Mouse (Mus musculus) left cerebral cortex, postnatal 14 days (tissue): ENCODE data around the gene Ccdc158. TPM values are rescaled to one million over a fixed set of nuclear protein-coding genes. Genes with fewer than 3 reads are reported as not detected.

ENCODE experiments used
- DNase-seq, 2 experiments: peaks; one replicate each; pipeline ENCODE4 v3.0.0; 2021 to 2022; ENCODE audit warnings: low spot score in 2 of 2, mixed read lengths in 1 of 2
- intact Hi-C: fragments of 180-260 bp; cut with DNase I; formaldehyde crosslinking; loops from one replicate; pipeline ENCODE4 v1.15.1; 2025
- total RNA-seq, 2 experiments: library from RNA; stranded (reverse); gene quantifications; 2 replicates each; pipeline ENCODE4 v1.2.3; 2021

The Ccdc158 gene
- total RNA-seq, 2 experiments from 2014 or later: 0.21 to 0.55 TPM

DNA sequence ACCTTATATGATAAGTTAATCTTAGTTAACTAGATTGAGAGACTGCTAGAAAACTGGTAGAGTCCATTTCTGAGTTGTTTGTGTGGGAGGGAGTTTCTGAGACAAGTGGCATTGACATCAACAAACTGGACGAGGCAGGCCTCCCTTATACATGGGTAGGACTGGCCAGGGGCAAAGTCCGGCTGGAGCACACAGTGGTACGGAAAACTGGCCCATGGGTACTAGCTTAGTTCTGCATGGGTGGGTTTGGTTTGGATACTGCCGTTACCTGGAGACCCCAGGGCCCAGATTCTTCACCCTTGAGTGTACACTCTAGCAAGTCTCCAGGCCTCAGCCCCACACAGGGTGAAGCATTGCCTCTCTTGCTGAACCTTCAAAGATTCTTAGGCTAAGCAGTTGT lies 62.3 kb downstream of the Ccdc158 start:
- intact Hi-C loops: no loop called here
- no peak for DNase-seq

DNA sequence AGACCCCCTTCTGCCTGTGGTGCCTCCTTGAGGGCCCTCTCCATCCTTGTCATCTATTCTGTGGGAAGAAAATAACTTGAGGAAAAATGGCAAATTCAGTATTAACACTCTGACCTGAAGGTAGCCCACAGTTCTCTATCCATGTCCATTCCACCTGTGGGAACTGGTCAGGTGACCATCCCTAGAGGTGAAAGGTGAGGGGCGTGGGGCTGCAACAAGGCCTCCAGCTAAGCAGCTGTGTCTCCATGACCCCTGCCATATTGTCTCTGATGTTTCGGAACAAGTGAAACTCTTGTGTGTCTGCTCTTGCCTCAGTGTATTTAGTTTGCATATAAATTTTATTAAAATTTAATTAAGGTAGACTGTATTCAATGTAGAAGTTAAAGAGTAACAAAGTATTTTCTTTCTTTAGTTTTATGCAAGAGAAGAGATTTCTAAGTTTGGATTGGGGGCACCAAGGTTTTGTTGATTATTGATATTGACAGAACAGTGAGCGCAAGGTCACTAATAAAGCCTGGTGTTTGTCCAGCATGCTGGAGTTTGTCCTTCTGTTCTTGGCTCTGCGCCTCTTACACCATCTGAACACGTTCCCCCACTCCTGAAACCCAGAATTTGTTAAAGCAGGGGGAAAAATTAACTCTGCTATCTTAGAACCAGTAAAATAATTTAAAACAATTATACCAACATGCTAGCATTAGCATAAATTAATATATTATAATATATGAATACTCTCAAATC lies 67.4 kb downstream of the Ccdc158 start:
- DNase-seq: no peak
- intact Hi-C loops: no loop called here

GRCm38 (mm10) chr5:92604452-92605247 lies 70.4 kb downstream of the Ccdc158 start:
- DNase-seq: no peak
- intact Hi-C loops: no loop called here

DNA sequence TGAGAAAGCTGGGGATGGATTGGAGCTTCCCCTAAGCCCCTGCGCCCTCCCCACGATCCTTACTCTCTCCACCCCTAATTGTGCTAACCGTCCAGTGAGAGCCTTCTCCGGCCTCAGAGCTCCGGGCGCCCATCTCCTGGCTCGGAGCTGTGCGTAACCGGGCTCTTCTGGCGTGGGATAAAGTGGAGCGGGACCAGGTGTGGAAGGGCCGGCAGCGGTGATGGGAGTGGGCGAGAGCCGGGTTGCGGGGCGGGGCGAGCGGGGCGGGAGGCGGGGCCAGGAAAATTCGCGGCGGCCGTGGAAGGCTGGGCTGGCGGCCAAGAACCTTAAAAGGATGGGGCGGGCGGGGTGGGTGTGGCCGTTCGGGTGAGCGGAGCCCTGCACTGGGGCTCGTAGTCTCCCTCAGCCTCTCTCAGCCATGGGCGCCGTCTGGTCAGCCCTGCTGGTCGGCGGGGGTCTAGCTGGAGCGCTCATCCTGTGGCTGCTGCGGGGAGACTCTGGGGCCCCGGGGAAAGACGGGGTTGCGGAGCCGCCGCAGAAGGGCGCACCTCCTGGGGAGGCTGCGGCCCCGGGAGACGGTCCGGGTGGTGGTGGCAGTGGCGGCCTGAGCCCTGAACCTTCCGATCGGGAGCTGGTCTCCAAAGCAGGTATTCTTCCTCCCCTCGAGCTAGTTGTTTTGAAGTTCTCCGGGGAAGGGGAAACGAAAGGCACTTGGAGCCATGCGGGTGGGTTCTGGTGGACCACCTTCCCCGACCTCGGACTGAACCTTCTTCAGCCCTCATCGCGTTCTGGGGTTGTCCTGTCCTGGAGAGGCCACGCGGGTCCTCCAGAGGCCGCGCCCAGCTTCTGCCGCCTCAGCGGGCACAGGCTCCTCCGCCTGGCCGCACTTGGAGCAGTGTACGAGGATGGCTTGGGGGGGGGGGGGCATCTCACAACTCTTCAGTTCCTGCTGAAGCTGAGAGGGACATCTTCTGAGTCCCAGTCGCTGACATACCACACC lies 72.1 kb downstream of the Ccdc158 start, which contains the start of gene Stbd1:
TSS of gene Stbd1 (plus strand) at position 351 of the 1,000 bp plus-strand sequence.
- intact Hi-C loops: no loop called here
- peak in 1 of 2 experiments; percentile 35 for DNase-seq

DNA sequence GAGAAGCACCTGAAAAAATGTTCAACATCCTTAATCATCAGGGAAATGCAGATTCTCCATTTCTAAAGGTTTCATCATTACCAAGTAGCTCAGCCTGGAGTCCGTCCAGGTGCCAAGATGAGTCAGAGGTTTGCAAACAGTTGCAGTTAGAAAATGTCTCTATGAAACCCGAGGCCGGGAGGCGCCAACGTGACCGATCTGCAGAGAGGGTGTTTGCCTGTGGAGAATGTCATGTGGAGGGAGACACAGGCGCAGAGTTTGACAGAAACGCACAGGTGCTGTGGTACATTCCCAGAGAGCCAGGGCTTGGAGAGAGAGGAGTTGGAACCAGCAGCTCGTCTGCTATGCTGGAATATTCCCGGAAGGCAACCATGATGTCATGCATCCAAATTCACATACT lies 76.0 kb downstream of the Ccdc158 start:
- intact Hi-C loops: no loop called here
- no peak for DNase-seq

- DNase-seq: no peak
- intact Hi-C loops: no loop called here
Observed at GRCm38 (mm10) chr5:92596865-92597264, 78.2 kb downstream of the Ccdc158 start.

GRCm38 (mm10) chr5:92595026-92595425 lies 80.0 kb downstream of the Ccdc158 start:
- DNase-seq: no peak
- intact Hi-C loops: no loop called here

DNA sequence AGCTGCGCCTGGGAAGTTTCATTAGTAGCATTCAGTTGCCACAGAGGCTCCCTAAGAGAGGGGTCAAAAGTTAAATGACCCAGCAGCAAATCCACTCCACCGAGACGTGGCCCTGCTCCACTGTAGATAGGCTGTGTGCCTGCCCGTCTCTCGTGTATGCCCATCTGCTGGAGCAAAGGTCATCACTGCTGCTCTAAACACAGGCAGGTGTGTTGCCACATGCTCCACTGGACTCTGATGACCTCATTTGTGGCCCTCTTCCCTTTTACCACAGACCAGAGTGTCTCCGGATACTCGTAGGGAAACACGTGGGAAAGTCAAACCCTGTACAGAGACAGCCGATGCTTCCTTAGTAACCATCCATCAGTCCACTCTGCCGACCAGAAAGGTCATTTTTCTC lies 89.1 kb downstream of the Ccdc158 start:
- no peak for DNase-seq
- intact Hi-C loops: no loop called here

- intact Hi-C loops: no loop called here
- no peak for DNase-seq
Observed at GRCm38 (mm10) chr5:92579559-92579958, 95.5 kb downstream of the Ccdc158 start.

GRCm38 (mm10) chr5:92571232-92571631 lies 103.8 kb downstream of the Ccdc158 start:
- no peak for DNase-seq
- intact Hi-C loops: no loop called here

GRCm38 (mm10) chr5:92562002-92562401 lies 113.1 kb downstream of the Ccdc158 start:
- peak in 1 of 2 experiments; percentile 31 for DNase-seq
- intact Hi-C loops: no loop called here

GRCm38 (mm10) chr5:92560201-92560600 lies 114.9 kb downstream of the Ccdc158 start:
- no peak for DNase-seq
- intact Hi-C loops: no loop called here

Other genes with a start within 250 kb of the Ccdc158 start
- gene Nup54, start 240.1 kb downstream of the Ccdc158 start, total RNA-seq: 10 to 100 TPM; 25.6 to 29.5 TPM
- 10 to 100 TPM; 81.8 to 82.3 TPM for gene Scarb2, start 168.4 kb downstream of the Ccdc158 start, total RNA-seq
- under 1 TPM in 1 of 2 experiments, not detected in 1; 0.49 TPM for gene Fam47e, start 120.2 kb downstream of the Ccdc158 start, total RNA-seq
- gene Stbd1, start 72.2 kb downstream of the Ccdc158 start, total RNA-seq: 1 to 10 TPM in 1 of 2 experiments, under 1 TPM in 1; 0.59 to 1.2 TPM
- 1 to 10 TPM; 4.0 to 6.4 TPM for gene Shroom3, start 8.2 kb upstream of the Ccdc158 start, total RNA-seq